Mouse (Mus musculus) testis, adult 2 months (tissue): ENCODE measurements around the gene Znrf1.

Source experiments
- CTCF ChIP-seq: fragments of 200-500 bp; IDR thresholded peaks from 2 replicates; pipeline ENCODE4 v1.5.1; 2012; ENCODE audit warnings: low read depth, mild to moderate bottlenecking, inconsistent platforms, low read length, moderate library complexity; ENCODE audit not compliant: control insufficient read depth, insufficient read depth, insufficient replicate concordance
- POLR2A ChIP-seq: fragments of 200-500 bp; IDR thresholded peaks from 2 replicates; pipeline ENCODE4 v1.6.1; 2012; ENCODE audit warnings: low read depth, mild to moderate bottlenecking, inconsistent platforms, low read length, moderate library complexity; ENCODE audit not compliant: control insufficient read depth

GRCm38 (mm10) chr8:111539422-111540076 is 3.7 kb downstream of the Znrf1 start:
- no peak for TF ChIP-seq CTCF
- TF ChIP-seq POLR2A = no peak
